Mouse (Mus musculus) E14TG2a.4 (cell line): ENCODE measurements around the gene Hspb8.

Source experiments
- CTCF ChIP-seq: conservative IDR thresholded peaks from 2 replicates; pipeline ENCODE4 v1.5.1; 2014; ENCODE audit warnings: low read length
- NANOG ChIP-seq: IDR thresholded peaks from 2 replicates; pipeline ENCODE4 v1.6.1; 2014; ENCODE audit warnings: borderline replicate concordance, low read length, mixed read lengths
- POU5F1 ChIP-seq: IDR thresholded peaks from 2 replicates; pipeline ENCODE4 v1.6.1; 2014; ENCODE audit warnings: low read length, borderline replicate concordance

DNA sequence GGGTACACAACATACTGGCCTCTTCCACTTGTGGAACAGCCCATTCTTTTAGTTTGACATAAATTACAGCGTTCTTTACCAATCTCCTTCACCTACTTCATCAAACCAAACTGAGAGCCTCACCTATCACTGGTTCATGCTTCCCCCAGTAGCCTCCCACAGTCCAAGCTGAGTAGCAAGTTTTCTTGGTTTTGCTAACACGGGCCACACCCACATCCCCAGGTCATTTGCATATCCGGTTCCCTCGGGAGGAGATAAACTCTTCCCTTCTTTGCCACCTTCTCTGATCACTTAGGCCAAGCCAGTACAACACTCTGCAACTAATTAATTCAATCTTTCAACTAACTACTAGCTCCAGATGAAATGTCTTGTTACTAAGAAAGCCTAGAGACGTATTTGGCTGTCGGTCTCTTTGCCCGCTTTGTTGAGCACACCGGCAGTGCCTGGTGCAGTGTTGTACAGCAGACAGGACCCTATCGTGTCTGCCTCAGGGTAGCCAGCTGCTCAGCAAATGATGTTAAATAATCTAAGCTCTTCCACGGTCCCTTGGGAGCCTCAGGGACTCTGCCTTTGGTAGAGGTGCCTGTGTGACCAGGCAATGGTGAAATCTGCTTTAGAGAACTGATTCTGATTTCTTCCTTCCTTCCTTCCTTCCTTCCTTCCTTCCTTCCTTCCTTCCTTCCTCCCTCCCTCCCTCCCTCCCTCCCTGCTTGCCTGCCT lies 34.3 kb upstream of the Hspb8 start:
- TF ChIP-seq CTCF (no peak), POU5F1 (peak; percentile 39; the same call in 1 of the 2 replicates), NANOG (no peak)
